Mouse (Mus musculus) ES-Bruce4 (cell line): ENCODE data around the gene Tm6sf2. TPM values are rescaled to one million over a fixed set of nuclear protein-coding genes. Genes with fewer than 3 reads are reported as not detected.

Experiments used
- H3K27ac ChIP-seq: 2 replicates; pipeline ENCODE4 v1.5.1; 2012; ENCODE audit warnings: low read length, inconsistent platforms; ENCODE audit not compliant: insufficient read depth
- H3K27me3 ChIP-seq: 2 replicates; pipeline ENCODE4 v1.6.1; 2012; ENCODE audit warnings: mild to moderate bottlenecking, low read length, inconsistent platforms; ENCODE audit not compliant: control insufficient read depth, poor library complexity, insufficient read depth, severe bottlenecking
- H3K36me3 ChIP-seq: 2 replicates; pipeline ENCODE4 v1.6.1; 2012; ENCODE audit warnings: inconsistent platforms, mild to moderate bottlenecking, low read length, moderate library complexity; ENCODE audit not compliant: control insufficient read depth, poor library complexity, insufficient read depth, severe bottlenecking
- H3K4me1 ChIP-seq: one replicate; pipeline ENCODE4 v1.8.1; 2011; ENCODE audit warnings: low read length; ENCODE audit not compliant: control insufficient read depth, insufficient read depth
- H3K4me3 ChIP-seq: 2 replicates; pipeline ENCODE4 v1.5.1; 2011; ENCODE audit warnings: low read depth, mild to moderate bottlenecking, low read length
- H3K9ac ChIP-seq: 2 replicates; pipeline ENCODE4 v1.6.1; 2012; ENCODE audit warnings: low read depth, mild to moderate bottlenecking, inconsistent platforms; ENCODE audit not compliant: poor library complexity, severe bottlenecking
- H3K9me3 ChIP-seq: replicated peaks from 2 replicates; pipeline ENCODE4 v1.6.1; 2012; ENCODE audit warnings: mild to moderate bottlenecking, low read length, inconsistent platforms; ENCODE audit not compliant: control insufficient read depth, poor library complexity, insufficient read depth, severe bottlenecking
- CTCF ChIP-seq: IDR thresholded peaks from one replicate; pipeline ENCODE4 v1.8.1; 2011; ENCODE audit warnings: low read depth, low read length
- EP300 ChIP-seq: IDR thresholded peaks from 2 replicates; pipeline ENCODE4 v1.6.1; 2011; ENCODE audit warnings: low read depth, low read length; ENCODE audit not compliant: insufficient read depth
- POLR2A ChIP-seq: IDR thresholded peaks from one replicate; pipeline ENCODE4 v1.8.1; 2011; ENCODE audit warnings: low read length; ENCODE audit not compliant: insufficient read depth
- polyA plus RNA-seq: library from polyadenylated mRNA; stranded (reverse); fragments of >200 nt; gene quantifications from 2 replicates; pipeline ENCODE4 v1.2.4, GENCODE M21; 2011; ENCODE audit warnings: low read depth; ENCODE audit not compliant: missing spikeins, insufficient read depth, insufficient read length

The Tm6sf2 gene
- polyA plus RNA-seq, 1 experiment: 0.99 TPM

DNA sequence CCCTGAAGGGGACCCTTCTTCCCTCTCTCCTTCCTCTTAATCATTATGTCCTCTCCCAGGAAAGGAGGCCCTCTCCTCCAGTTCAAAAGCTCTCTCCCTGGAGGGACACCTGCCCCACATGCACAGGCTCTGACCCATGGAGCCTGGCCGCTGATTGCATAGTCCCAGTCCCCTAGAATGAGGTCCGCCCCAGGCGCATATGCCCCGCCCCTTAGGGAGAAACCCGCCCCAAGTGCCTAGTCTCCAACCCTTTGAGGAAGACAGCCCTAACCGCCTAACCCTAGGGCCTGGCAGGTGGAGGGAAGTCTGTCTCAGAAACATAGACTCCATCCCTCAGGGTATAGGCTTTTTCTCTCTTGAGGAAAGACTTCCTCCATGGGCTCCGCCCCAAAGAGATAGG lies 14.5 kb downstream of the Tm6sf2 start:
- no peak overlapping the region for H3K9ac ChIP-seq
- no peaks in the 10 kb centered on the region for H3K36me3 ChIP-seq
- H3K27me3 ChIP-seq: peaks cover 6% of the 10 kb centered on the region; the same call in 1 of the 2 replicates
- TF ChIP-seq CTCF (no peak), POLR2A (no peak), EP300 (no peak)
- H3K27ac ChIP-seq: no peak overlapping the region
- no peaks in the 10 kb centered on the region for H3K4me1 ChIP-seq
- H3K4me3 ChIP-seq: no peak overlapping the region
- no peaks in the 10 kb centered on the region for H3K9me3 ChIP-seq

DNA sequence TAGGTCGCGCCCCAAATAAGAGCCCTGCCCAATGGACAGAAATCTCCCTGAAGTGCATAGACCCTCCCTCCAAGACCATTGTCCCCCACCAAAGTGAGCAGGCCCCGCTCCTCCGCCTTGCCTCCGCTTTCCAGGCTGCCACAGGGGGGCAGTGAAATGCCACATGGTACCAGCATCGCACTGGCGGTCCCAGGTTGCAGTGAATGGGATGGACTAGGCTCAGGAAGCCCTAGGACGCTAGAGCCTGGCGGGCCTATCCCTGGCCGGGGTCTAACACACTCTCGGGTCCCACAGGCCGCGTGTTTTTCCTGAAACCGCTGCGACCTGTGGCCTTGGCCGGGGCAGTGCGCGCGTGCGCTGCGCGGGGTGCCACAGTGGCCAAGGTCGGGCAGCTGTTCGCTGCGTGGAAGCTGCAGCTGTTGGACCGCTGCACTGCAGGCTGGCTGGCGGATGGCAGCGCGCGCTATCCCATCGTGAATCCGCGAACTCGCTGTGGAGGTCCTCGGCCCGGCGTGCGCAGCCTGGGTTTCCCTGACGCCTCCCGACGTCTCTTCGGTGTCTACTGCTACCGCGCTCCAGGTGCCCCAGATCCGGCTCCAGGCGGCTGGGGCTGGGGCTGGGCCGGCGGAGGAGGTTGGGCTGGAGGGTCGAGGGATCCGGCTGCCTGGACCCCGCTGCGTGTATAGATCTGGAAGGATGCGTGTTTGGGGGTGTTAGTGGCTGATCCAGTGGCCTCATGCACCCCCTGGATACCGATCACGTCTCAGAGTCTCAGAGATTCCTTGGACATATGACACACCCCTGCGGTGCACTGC lies 15.3 kb downstream of the Tm6sf2 start:
- Histone ChIP-seq H3K36me3 (no peaks in the 10 kb centered on the region), H3K9ac (peak overlapping the region; percentile 50), H3K27ac (no peak overlapping the region), H3K27me3 (peaks cover 6% of the 10 kb centered on the region; the same call in 1 of the 2 replicates), H3K4me3 (peak overlapping the region; percentile 60), H3K4me1 (no peaks in the 10 kb centered on the region), H3K9me3 (no peaks in the 10 kb centered on the region)
- TF ChIP-seq EP300 (no peak), CTCF (peak; percentile 83), POLR2A (no peak)

DNA sequence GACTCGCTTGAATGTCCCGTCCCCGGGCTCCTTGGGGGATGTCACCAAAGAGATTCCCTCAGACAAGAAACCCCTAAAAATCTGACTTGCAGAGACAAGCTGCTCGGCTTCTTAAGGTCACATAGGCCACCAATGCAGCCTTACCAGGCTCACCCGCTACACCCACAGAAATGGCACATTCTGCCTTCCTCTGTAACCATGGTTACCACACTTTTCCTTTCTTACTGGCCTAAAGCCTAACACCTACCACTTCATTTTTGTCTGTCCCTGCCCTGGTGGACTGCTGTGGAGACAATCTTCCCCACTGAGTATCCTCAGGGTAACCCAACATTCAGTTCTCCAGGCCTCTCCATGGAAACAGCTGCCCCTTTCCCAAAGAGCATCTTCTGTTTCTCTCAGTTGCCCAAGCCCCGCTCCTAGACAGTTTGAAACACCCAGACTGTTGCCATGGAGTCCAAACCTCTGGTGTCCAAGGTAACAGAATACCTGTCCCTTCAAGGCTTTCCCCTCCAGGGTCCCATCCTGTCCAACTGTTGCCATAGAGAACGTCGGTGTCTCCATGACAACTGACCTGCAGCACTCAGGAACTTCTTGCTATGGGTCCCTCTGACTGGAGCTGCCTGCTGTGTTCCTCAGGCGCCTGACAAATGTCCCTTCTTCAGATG lies 16.7 kb downstream of the Tm6sf2 start:
- Histone ChIP-seq H3K9me3 (no peaks in the 10 kb centered on the region), H3K9ac (no peak overlapping the region), H3K36me3 (no peaks in the 10 kb centered on the region), H3K4me3 (no peak overlapping the region), H3K27me3 (peaks cover 6% of the 10 kb centered on the region; the same call in 1 of the 2 replicates), H3K4me1 (no peaks in the 10 kb centered on the region), H3K27ac (no peak overlapping the region)
- no peak for TF ChIP-seq CTCF

DNA sequence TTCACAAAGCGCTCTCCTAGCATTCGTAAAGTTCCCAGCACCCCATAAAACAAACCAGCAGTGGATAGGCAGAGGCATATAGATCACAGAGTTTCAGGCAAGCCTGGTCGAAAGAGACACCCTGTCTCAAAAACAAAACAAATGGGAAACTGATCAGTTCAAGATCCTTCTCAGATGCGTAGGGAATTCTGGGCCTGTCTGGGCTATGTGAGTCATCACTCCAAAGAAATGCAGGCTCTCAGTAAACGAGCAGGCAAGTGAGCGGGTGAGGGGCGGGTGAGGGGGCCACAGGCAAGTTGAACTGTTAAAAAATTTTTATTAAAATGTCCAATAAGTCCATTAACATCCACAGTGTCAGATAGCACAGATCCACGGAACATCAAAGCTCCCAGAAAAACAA lies 20.1 kb downstream of the Tm6sf2 start:
- Histone ChIP-seq H3K27me3 (no peaks in the 10 kb centered on the region), H3K27ac (peak overlapping the region; percentile 25; the same call in 1 of the 2 replicates), H3K36me3 (no peaks in the 10 kb centered on the region), H3K4me1 (no peaks in the 10 kb centered on the region), H3K4me3 (no peak overlapping the region), H3K9ac (peak overlapping the region; percentile 28; the same call in 1 of the 2 replicates), H3K9me3 (no peaks in the 10 kb centered on the region)
- TF ChIP-seq CTCF (no peak), EP300 (no peak), POLR2A (no peak)

DNA sequence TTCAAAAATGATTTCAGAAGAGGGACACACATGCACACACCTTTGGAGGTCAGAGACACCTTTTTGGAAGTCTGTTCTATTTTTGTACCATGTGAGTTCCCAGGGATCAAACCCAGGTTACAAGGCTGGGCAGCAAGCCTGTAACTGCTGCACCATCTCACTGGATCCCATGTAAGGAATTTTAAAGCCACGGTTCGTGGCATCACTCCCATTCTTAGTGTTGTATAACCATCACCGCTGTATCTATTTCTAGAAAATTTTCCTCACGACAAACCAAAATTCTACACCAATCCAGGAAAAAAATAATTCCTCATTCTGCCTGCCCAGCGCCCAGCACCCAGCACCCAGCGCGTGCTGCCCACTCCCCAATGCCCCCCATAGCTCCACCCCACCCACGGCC lies 26.6 kb downstream of the Tm6sf2 start:
- H3K9ac ChIP-seq: no peak overlapping the region
- H3K27ac ChIP-seq: no peak overlapping the region
- H3K4me3 ChIP-seq: no peak overlapping the region
- TF ChIP-seq POLR2A: no peak
- no peak for TF ChIP-seq EP300
- no peak for TF ChIP-seq CTCF
- H3K36me3 ChIP-seq: no peaks in the 10 kb centered on the region
- H3K27me3 ChIP-seq: no peaks in the 10 kb centered on the region
- no peaks in the 10 kb centered on the region for H3K9me3 ChIP-seq
- peaks cover 2% of the 10 kb centered on the region for H3K4me1 ChIP-seq

DNA sequence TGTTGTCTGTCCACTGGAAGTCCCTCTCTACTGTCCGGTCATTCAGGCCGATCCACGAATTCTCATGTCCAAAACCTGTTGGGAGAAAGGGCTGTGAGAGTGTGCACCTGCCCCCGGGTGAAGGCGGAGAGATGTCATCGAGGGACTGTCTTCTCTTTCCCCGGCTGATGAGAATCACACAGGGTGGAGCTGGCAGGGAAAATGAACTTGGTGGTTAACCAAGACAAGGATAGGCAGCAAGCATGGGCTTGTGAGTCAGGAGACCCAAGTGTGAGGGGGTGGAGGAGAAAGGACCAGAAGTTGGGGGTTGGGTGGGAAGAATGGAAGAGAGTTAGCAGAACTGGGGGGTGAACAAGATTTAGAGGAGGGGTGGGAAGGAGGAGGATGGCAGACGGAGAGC lies 27.5 kb downstream of the Tm6sf2 start:
- no peak overlapping the region for H3K9ac ChIP-seq

More for the DNA sequence above, 27.5 kb downstream of the Tm6sf2 start:
- no peak for TF ChIP-seq CTCF
- no peak for TF ChIP-seq EP300
- no peak for TF ChIP-seq POLR2A
- Histone ChIP-seq H3K27me3 (no peaks in the 10 kb centered on the region), H3K4me3 (no peak overlapping the region), H3K27ac (no peak overlapping the region), H3K9me3 (no peaks in the 10 kb centered on the region), H3K36me3 (no peaks in the 10 kb centered on the region), H3K4me1 (peaks cover 2% of the 10 kb centered on the region)
